Mouse (Mus musculus) layer of hippocampus, adult 11-12 months (tissue): ENCODE results near the gene 4930432M17Rik.

Experiments
- DNase-seq: peaks from one replicate; pipeline ENCODE4 v3.0.0; 2022; ENCODE audit warnings: low spot score

The 4930432M17Rik gene

DNA sequence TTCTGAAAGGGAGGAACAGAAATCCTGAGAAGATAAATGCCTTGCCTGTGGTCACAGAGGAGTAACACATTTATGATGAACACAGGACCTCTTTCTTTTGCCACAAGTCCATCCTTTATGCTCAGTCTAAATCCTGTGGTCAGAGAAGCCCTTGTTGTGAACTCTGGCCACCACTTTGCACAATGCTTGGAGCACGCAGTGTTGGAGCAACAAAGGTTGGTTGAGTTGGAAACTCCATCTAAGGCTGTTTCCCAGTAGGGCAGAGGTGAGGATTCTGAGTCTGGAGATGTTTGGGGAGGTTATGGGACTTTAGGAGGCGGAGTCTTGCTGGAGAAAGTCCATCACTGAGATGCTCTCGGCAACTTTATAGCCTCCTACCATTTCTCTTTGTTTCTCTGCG, 36.5 kb downstream of the 4930432M17Rik start:
- DNase-seq: no peak

DNA sequence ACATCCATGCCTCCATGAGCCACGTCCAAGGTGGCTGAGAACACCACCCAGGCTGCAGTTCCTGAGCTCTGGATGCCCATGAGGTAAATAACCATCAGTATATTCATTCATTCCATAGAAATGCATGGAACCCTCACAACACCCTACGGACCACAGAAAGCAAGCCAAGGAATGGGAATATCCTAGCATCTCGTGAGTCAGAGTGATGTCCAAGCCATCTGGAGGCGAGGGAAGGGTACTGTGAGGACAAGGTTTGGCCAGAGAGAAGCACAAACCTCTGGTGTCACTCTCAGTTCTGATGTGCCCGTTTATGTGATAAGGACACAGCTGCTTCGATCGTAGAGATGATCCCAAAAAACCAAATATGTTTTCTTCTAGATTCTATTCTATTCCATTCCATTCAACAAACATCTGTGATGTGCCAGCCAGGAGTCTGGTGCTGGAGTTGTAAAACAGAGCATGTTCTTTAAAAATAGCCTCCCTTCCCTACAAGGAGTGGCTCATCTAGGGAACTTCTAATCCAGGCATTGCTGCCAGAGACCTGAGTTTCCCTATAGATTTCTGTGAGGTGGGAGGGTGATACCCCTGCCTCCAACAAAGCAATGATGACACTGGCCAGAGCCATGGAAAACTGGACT, 40.5 kb downstream of the 4930432M17Rik start:
- DNase-seq: no peak

DNA sequence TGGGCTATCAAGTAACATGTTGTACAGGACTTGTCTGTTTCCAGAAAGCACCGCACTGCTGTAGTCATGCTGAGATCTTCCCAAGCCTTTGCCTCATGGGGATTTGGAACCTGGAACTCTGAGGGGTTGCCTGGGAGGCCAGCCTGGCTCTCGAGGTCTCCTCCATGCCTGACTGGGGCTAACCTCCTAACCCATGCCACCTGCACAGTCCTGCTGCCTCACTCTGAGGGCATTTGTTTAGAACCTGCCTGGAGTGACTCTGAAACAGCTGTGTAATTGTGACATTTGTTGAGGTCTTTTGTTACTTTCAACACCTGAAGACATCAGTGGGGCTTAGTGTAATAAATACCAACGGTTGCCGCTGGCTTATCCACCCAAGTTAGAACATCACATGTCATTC, 41.7 kb downstream of the 4930432M17Rik start:
- no peak for DNase-seq

DNA sequence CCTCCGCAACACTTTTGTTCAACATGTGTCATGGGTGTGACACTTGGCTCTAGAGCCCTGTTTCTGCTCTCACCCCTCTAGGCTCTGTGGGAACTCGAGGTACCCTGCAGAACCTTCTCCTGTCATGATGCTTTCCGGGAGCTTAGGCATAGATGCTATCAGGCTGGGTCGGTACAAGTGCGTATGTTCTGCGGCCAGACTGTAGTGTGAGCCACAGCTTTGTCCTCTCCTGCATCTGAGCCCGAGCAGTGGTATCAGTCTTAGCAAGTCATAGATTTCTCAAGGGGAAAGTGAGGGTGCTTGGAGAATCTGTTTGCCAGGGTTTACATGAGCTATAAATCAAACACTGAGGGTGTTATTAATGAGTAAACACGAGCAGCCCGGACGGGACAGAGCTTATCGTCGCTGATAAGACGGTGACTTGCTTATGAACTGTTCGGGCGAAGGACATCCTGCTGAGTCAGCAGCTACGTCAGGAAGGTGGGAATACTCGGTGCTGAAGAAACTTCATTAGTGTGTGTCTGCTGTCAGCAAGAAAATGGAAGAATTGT, 42.7 kb downstream of the 4930432M17Rik start:
- DNase-seq: no peak

DNA sequence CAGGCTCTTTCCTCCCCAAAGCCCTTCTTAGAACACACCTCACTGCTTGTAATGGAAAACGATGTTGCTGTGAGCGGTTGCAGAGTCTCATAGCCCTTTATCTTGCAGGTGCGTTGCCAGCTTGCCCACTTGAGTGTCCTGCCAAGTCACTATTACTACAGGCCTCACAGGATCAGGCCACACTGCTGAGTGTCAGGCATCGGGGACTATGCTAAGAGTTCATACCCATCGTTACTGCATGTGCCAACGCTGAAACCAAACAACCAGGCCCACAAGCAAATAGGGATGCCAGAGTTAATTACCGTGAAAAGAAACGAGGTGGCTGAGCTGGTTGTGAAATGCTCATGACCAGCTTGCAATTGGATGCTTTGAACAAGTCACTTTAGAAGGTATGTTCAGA, 43.3 kb downstream of the 4930432M17Rik start:
- no peak for DNase-seq

DNA sequence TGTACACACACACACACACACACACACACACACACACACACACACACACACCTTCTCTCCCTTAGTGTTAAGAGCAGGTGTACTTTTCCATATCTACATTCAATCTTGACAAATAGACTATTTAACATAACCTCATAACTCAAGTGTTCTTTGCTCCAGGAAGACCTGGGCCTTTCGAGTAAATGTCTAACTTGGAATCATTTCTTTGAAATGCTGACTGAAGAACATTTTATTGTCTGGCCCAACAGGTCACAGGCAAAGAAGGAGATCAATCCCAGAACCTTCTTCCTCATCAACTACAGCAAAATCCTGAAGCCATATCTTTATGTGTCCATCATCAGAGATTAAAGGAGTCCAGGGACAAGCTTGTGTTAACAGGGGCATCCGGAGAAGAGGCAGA, 43.9 kb downstream of the 4930432M17Rik start:
- no peak for DNase-seq

DNA sequence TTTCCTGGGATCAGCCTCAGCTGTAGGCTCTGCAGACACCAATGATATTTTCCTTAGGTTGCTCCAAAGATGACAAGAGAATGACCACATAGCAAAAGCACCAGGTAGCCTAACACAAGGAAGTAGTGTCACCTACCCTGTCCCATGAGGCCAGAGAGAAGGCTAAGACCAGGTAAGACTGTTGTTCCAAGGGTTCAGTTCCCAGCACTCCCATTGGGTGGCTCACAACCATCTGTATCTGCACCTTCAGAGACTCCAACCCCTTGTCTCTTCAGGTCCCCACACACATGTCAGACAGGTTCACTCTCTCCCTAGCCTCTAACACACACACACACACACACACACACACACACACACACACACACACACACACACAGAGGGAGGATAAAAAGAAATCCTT, 44.8 kb downstream of the 4930432M17Rik start:
- no peak for DNase-seq

DNA sequence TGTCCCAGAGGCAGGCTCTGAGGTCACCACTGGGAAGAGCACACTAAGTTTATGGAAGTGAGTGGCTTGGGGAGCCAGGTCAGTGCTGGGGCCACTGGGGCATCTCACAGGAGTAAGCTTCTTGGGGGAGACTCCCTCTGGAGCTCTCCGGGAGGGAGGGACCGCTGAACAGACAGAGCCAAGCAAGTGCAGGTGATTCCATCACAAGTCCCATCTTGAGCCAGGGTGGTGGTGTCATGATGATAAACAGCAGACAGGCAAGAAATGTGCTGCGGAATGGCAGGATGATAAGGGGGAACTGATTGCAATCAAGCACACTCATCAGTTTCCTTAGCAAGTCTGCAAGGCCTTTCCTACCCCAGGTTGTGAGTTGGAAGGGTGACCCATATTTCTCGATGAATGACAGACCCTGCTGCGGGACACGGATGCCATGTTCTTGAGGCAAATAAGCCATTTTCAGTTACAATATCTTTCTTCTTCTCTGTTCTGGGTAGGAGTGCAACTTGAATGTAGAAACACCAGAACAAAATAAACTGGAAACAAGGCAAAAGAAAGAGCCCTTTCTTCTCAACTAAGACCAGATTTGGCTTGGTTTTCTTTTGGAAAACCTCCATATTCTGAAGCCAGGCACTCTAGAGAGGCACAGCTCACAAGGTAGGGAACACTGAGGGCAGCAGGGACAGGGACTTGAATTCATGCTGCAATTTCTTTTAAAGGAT, 45.3 kb downstream of the 4930432M17Rik start:
- DNase-seq: no peak

DNA sequence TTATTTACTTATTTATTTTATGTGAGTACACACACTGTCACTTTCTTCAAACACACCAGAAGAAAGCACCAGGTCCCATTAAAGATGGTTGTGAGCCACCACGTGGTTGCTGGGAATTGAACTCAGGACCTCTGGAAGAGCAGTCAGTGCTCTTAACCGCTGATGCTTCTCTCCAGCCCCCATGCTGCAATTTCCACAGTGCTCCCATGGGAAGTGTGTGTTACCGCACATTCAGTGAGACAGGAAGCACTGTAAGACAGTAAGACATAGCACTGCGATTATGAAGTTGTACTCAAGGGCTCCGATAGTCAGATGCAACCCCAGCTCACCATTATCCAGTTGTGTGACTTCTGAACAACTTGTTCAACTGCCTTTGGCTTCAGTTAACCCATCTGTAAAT, 45.9 kb downstream of the 4930432M17Rik start:
- DNase-seq: no peak

DNA sequence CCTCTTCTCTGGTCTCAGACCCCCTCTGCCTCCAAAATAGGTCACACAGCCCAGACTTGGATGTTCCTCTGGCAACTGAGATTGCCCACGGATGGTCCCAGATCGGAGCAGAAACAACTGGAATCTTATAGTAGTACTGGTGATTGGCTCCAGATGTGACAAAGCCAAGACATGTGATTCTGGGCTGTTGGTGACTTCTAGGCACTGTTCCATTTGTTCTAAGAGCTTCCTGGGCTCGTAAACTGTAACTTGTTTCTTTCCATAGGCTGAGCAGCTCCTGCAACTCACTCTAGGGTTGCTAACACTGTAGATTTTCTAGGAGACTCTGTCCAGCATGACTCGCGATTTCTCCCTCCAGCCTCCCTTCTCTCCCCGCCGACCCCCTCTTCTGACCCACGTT, 48.1 kb downstream of the 4930432M17Rik start:
- DNase-seq: no peak

DNA sequence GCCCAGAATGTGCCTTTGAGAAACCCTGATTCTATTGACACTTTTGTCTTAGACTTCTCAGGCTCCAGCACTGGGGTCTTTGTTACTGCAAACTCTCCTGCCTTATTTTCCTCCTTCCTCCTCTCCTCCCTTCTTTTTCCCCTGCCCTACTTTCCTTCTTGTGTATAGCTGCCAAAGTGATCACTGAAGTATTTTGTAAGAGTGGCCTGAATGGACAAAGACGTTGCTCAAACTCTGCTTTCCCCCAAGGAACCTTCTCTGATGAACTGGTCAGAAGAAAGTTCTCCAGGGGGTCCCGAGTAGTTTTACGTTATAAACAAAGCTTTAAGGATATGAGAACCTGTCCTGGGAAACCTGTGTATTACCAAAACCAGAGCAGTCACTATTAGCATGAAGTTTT, 49.1 kb downstream of the 4930432M17Rik start:
- no peak for DNase-seq

DNA sequence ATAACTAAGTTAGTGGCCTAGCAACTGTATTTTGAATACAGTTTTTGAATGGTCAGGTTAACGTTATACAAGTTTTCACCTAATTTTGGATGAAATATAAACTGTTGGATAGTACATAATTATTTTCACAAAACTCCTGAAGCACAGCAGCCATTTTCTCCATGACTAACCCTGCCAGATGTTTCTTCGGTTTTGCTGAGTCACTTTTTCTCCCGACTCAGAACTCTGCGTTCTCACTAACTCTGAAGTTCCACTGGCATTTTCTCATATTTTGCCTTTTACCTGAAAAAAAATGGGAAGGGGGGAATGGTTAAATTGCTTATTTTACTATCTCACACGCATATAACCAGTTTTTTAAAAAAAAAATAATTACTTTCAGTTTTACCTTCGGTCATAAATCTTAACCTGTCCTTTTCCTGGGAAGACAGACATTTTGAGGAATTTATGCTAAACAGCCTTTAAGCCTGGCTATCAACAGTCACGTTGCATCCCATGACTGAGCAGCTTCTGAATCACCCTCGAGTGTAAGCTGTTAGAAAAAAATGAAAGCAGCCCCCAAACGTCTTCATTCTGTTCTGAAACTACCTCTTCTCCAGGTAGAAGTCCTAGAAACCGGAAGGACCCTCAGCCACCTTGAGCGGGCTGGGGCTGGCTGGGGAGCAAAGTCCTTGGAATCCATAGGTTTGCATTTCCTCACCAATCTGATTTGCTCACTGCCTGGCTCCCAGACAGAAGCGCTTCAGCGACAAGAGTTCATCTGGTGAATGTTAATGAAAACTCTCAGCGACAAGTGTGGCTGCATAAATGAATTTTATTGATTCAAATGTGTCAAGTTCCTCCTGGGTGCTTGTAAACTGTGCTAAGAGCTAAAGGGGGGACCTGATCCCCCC, 50.5 kb downstream of the 4930432M17Rik start:
- no peak for DNase-seq

DNA sequence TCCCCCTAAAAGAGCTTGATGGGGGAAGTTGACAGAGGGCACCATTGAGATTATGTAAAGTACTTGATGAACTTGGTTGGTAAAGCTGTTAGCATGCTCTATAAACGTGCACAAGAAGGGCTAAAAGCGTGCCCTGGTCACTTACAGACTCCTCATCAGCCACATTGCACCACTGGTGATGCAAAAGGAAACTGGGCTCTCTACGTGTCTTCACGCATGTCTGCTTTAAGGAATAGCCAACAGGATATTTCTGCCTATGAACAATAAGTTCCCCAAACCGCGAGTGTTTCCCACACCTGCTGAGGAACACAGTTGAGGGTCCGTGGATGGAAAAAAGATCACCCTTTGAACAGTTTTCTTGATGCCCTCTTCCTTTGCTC, 51.1 kb downstream of the 4930432M17Rik start:
- no peak for DNase-seq

DNA sequence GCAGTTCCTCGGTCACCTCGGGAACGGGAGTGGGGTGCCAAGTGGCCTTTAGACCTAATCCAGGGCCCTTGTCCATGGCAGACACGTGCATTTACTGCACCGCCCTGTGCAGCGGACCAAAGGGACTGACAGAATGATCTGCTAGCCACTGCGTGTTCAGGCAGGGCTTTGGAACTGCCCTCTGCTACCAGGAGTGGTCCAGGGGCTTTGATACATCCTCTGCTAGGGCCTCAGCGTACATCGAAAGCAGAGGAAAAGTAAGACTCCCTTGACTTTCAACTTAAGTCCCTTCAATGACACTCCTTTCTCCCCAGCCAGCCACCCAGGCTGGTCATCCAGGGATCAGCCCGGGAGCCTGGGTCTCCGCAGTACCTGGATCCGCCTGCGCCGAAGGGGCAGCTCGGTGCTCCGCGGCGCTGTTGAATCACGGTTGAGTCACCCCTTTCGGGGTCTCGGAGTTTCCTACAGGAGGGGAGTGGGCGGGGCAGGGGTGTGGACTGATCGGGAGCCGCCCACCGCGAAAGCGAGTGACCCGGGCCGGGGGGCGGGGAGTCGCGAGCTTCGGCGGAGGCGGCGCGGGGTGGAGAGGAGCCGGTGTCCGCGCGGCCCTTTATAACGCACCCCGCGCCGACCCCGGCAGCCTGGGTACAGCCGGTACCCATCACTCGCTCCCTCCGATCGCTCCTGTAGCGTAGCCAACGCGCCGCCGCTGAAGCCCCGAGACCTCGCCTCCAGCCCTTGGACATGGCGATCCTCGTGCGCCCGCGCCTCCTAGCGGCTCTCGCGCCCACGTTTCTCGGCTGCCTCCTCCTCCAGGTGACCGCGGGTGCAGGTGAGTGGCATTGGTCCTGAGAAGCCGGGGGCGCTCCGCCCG, 52.6 kb downstream of the 4930432M17Rik start, which contains the start of gene F3:
Gene F3 (plus strand): TSS at position 567 of the 874 bp plus-strand sequence.
- peak; percentile 73 for DNase-seq

DNA sequence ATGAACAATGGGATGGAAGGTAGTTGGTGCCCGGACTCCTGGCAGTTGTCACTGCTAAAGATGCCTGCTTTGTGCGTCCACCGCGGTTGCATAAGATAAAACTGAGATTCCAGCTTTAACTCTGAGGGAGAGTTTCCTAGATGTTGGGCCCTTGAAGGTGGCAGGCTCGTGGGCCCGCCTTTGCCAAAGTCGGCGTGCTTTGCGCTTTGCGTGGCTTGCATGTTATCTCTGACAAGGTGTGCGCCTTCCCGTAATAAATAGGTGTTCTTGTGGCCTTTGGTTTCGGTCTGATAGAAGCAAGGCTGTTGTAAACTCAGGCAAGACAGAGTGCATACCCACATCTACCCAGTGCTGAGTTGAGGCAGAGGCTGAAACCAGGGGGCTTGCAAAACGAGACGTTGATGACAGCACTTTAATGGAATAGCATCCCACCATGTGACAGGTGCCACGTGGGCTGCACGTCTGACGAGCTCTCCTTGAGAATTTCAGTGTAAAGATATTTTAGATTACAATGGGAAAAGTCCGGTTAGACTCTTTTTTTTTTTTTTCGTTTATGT, 53.5 kb downstream of the 4930432M17Rik start:
- DNase-seq: no peak

DNA sequence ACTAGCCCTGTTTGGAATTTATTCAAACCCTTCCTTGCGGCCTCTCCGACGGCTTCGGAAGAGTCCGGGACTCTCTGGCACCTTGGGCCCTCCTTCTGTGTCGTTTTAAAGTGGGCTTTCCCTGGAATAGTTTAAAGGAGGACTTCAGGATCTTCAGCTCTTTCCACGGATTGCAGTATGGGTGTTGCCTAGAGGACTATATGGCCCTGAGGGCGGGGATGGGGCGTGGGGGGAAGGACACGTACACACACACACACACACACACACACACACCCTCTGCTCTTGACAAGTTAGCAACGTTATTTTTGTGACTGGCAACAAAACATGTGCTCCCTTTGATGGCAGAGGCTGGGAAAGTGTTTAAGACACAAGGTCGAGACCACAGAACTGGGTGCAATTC, 54.0 kb downstream of the 4930432M17Rik start:
- DNase-seq: no peak

DNA sequence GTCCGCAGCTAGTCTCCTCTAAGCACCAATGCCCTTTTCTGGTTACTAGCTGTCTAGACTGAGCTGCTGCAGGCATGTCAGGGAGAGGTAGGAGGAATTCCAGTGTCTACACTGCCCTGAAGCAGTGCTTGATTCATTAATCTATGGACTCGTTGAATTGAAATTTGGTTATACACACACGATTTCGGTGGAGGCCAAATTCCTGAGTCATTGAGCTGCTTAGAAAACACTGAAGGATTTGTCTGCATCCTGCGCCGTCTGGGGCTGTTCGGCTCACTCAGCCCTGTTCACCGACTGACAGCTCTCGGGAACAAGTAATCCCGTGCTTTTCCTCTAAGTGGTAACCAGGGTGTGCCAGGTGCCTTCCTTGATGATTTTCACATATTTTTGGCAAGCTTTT, 55.1 kb downstream of the 4930432M17Rik start:
- DNase-seq: no peak

DNA sequence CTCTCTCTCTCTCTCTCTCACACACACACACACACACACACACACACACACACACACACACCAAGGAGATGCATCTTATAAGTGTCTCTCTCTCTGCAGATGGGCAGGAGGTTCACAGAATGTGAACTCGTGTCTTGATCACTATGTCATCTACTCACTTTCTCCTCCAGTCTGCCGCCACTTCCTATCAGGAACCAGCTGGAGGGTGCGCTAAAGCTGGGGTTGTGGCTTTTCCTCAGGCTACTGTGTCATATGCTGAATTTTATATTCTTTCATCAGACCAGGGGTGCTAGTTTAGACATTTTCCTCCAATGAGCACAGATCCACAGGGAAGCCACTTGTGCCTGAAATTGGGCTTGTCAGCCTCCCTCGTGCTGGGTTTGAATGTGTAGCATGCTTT, 59.1 kb downstream of the 4930432M17Rik start:
- no peak for DNase-seq
